31 mouse cellular contexts compared by ENCODE assay signal in the genomic region with DNA sequence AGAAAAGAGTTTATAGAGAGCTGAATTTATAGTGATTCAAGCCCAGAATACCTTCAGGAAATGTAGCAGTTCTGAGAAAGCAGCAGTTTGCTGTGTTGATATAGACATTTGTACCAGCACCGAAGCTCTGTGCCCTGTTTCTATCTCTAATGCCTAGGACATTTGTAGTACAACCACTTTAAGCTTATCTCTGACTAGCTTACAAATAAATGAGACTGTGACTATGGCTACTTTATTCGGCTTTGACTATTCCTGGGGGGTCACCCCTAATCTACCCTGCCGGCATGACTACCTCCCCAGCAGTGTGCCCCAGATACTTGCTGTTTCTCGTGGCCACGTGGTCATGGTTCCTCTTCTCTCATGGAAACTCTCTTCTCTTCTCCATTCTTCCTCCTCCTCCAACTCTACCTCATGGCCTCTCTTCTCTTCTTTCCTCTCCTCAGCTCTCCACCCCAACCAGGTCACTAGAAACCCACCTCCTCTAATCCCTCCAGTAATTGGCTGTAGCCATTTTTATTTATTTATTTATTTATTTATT. TPM values are rescaled to one million over a fixed set of nuclear protein-coding genes. Genes with fewer than 3 reads are reported as not detected.
DNase-seq lines count a peak whose midpoint lies in the region; ATAC-seq lines count a peak whose summit lies in the region.
"Had no signal": no experiment of that assay in that cellular context is flagged by ENCODE, and none has a peak within 500 bp of the region (broad histone marks: within the 10 kb centered on the region; RNA-seq: fewer than 3 reads in every experiment).

No protein-coding gene starts in this region.

- no peak overlapping the region for H3K4me3 ChIP-seq in heart, embryonic 11.5 days (ENCODE audit: low read depth, low read length)
- no peak overlapping the region for H3K4me3 ChIP-seq in heart, embryonic 16.5 days (ENCODE audit: low read length)
- H3K4me3 ChIP-seq: embryonic facial prominence, embryonic 13.5 days; forebrain, embryonic 10.5 days; forebrain, embryonic 15.5 days; hindbrain, embryonic 10.5 days; hindbrain, embryonic 15.5 days; kidney, embryonic 15.5 days; midbrain, embryonic 12.5 days; neural tube, embryonic 13.5 days had no signal

- H3K27me3 ChIP-seq in heart, embryonic 11.5 days (ENCODE audit: control insufficient read depth, insufficient read depth, low read length), result no peaks in the 10 kb centered on the region
- no peaks in the 10 kb centered on the region for H3K27me3 ChIP-seq in heart, embryonic 16.5 days (ENCODE audit: control insufficient read depth, insufficient read depth, low read length)
- H3K27me3 ChIP-seq: embryonic facial prominence, embryonic 13.5 days; forebrain, embryonic 15.5 days; hindbrain, embryonic 15.5 days; kidney, embryonic 15.5 days; midbrain, embryonic 12.5 days; neural tube, embryonic 13.5 days had no signal

- peaks cover 10% of the 10 kb centered on the region; the same call in 1 of the 2 replicates for H3K4me1 ChIP-seq in heart, embryonic 11.5 days (ENCODE audit: control insufficient read depth, insufficient read depth, low read length)
- H3K4me1 ChIP-seq in heart, embryonic 16.5 days (ENCODE audit: control insufficient read depth, insufficient read depth, low read length), result peaks cover 15% of the 10 kb centered on the region
- H3K4me1 ChIP-seq: embryonic facial prominence, embryonic 13.5 days; forebrain, embryonic 10.5 days; forebrain, embryonic 15.5 days; hindbrain, embryonic 10.5 days; hindbrain, embryonic 15.5 days; kidney, embryonic 15.5 days; midbrain, embryonic 12.5 days; neural tube, embryonic 13.5 days had no signal

- intact Hi-C loops in heart, postnatal 10 days (cut with DNase I), result no loop called here

- no peak overlapping the region for H3K27ac ChIP-seq in heart, embryonic 11.5 days (ENCODE audit: low read depth, low read length)
- H3K27ac ChIP-seq in heart, embryonic 16.5 days (ENCODE audit: low read length), result peak overlapping the region; percentile 59
- H3K27ac ChIP-seq: embryonic facial prominence, embryonic 13.5 days; forebrain, embryonic 10.5 days; forebrain, embryonic 15.5 days; hindbrain, embryonic 10.5 days; hindbrain, embryonic 15.5 days; kidney, embryonic 15.5 days; liver, embryonic 14.5 days; macrophage; midbrain, embryonic 12.5 days; neural tube, embryonic 13.5 days; stomach, postnatal 0 days had no signal

- H3K4me2 ChIP-seq in heart, embryonic 11.5 days, result peak overlapping the region; percentile 2; the same call in 1 of the 2 replicates
- peak overlapping the region; percentile 47; the same call in 1 of the 2 replicates for H3K4me2 ChIP-seq in heart, embryonic 16.5 days (ENCODE audit: low read depth, low read length)
- H3K4me2 ChIP-seq: embryonic facial prominence, embryonic 13.5 days; forebrain, embryonic 15.5 days; hindbrain, embryonic 15.5 days; kidney, embryonic 15.5 days; midbrain, embryonic 12.5 days; neural tube, embryonic 13.5 days had no signal

- no peak for ATAC-seq in heart, embryonic 11.5 days (replicated peaks; ENCODE audit: insufficient number of reproducible peaks, low FRiP score, low TSS enrichment)
- ATAC-seq in heart, embryonic 16.5 days (replicated peaks; ENCODE audit: extremely low read depth, insufficient read depth, low FRiP score), result no peak; the same call in 1 of the 2 replicates
- ATAC-seq in common myeloid progenitor, adult 5-6 weeks (replicated peaks; ENCODE audit: low read depth, poor library complexity, severe bottlenecking), result peak; percentile 39
- ATAC-seq in monocyte, adult 5-6 weeks (replicated peaks; ENCODE audit: insufficient number of reproducible peaks, low FRiP score, low TSS enrichment, poor library complexity, severe bottlenecking), result 0 out of 2 replicates have a peak, but pooled peaks have one; percentile 53
- ATAC-seq: CD4-positive, CD25-positive, alpha-beta regulatory T cell, adult 4 months; forebrain, embryonic 15.5 days; inflammation-experienced regulatory T-cells, adult 6 months had no signal

- no peak overlapping the region for H3K9ac ChIP-seq in heart, embryonic 11.5 days (ENCODE audit: low read depth, low read length)
- no peak overlapping the region for H3K9ac ChIP-seq in heart, embryonic 16.5 days (ENCODE audit: low read length)
- H3K9ac ChIP-seq: embryonic facial prominence, embryonic 13.5 days; forebrain, embryonic 15.5 days; hindbrain, embryonic 15.5 days; kidney, embryonic 15.5 days; liver, embryonic 14.5 days; midbrain, embryonic 12.5 days; neural tube, embryonic 13.5 days had no signal

- H3K9me3 ChIP-seq in heart, embryonic 11.5 days (replicated peaks; ENCODE audit: control insufficient read depth, low read length), result no peaks in the 10 kb centered on the region
- H3K9me3 ChIP-seq in heart, embryonic 16.5 days (replicated peaks; ENCODE audit: control insufficient read depth, low read length), result no peaks in the 10 kb centered on the region
- H3K9me3 ChIP-seq: embryonic facial prominence, embryonic 13.5 days; forebrain, embryonic 10.5 days; forebrain, embryonic 15.5 days; hindbrain, embryonic 10.5 days; hindbrain, embryonic 15.5 days; kidney, embryonic 15.5 days; midbrain, embryonic 12.5 days; neural tube, embryonic 13.5 days had no signal

- no peak for DNase-seq in heart, postnatal 4 days
- no peak for DNase-seq in heart, postnatal 10 days
- DNase-seq in right cerebral cortex, adult 18-20 months, result no peak
- DNase-seq in T-cell, adult 2 months (ENCODE audit: low spot score), result no peak
- DNase-seq: adrenal gland, postnatal 10 days; cerebellum, adult 9-10 months; cerebellum, postnatal 36 days; kidney, adult 11 months; liver; lung, adult 2 months; lung, postnatal 10 days; right cerebral cortex, postnatal 14 days; thymus, adult 18-20 months; thymus, postnatal 25 days had no signal

- no peaks in the 10 kb centered on the region for H3K36me3 ChIP-seq in heart, embryonic 11.5 days (ENCODE audit: control insufficient read depth, insufficient read depth, low read length)
- no peaks in the 10 kb centered on the region for H3K36me3 ChIP-seq in heart, embryonic 16.5 days (ENCODE audit: control insufficient read depth, insufficient read depth)
- H3K36me3 ChIP-seq: embryonic facial prominence, embryonic 13.5 days; forebrain, embryonic 10.5 days; forebrain, embryonic 15.5 days; hindbrain, embryonic 10.5 days; hindbrain, embryonic 15.5 days; kidney, embryonic 15.5 days; midbrain, embryonic 12.5 days; neural tube, embryonic 13.5 days had no signal

- WGBS in heart, embryonic 11.5 days (ENCODE audit: insufficient replicate concordance), result 59% methylated on average over 5 of the region's 5 CpGs
- 42% methylated on average over 5 of the region's 5 CpGs for WGBS in heart, embryonic 16.5 days

RNA-seq across cellular contexts. Expression of a gene that starts 44.5 kb away (rescaled TPM):
- polyA plus RNA-seq in heart, embryonic 11.5 days (2014; fragmentation: Nextera tagmentation; extraction: Ambion mirVana), result 3.2 and 4.2 TPM in 2 replicates
- total RNA-seq in heart, postnatal 4 days (2021), result 10 to 100 TPM; 27.7 to 28.3 TPM
- 2.8 and 3.0 TPM in 2 replicates for polyA plus RNA-seq in heart, embryonic 16.5 days (2015; fragmentation: Nextera tagmentation; extraction: Ambion mirVana)
- 10 to 100 TPM; 27.1 to 31.5 TPM for total RNA-seq in heart, postnatal 10 days (2021)
- 19.0 and 22.0 TPM in 2 replicates for total RNA-seq in common myeloid progenitor, adult 5-6 weeks (2017)
- 85.0 to 99.2 TPM (median 85.5 TPM) in 3 replicates for total RNA-seq in monocyte, adult 5-6 weeks (2017)

Comparison
In these comparisons a context has a peak if more than half of its experiments do, and no peak if none do; other contexts are left out.
1. ATAC-seq: peak in common myeloid progenitor, adult 5-6 weeks (single experiment) and monocyte, adult 5-6 weeks (single experiment); none in heart, embryonic 11.5 days (single experiment) and heart, embryonic 16.5 days (single experiment).